Mouse (Mus musculus) kidney, adult 2 months (tissue): ENCODE measurements at regions not wholly inside any gene's neighbourhood (a gene's known extent, or its start where the extent isn't known, plus 50 kb on each side); places are given as distances from the start of the nearest gene placed in this dataset.

Experiments
- DNase-seq: peaks from one replicate; pipeline ENCODE4 v3.0.0; 2021
- H3K27ac ChIP-seq: fragments of 200-500 bp; 2 replicates; pipeline ENCODE4 v1.5.1; 2012; ENCODE audit warnings: low read depth, low read length, control low read depth, inconsistent platforms; ENCODE audit not compliant: insufficient read depth
- H3K27me3 ChIP-seq: fragments of 200-500 bp; replicated peaks from 2 replicates; pipeline ENCODE4 v1.6.1; 2012; ENCODE audit warnings: mild to moderate bottlenecking, moderate library complexity, low read length, inconsistent platforms; ENCODE audit not compliant: control insufficient read depth, insufficient read depth
- H3K36me3 ChIP-seq: fragments of 200-500 bp; 2 replicates; pipeline ENCODE4 v1.6.1; 2012; ENCODE audit warnings: mild to moderate bottlenecking, moderate library complexity, low read length, inconsistent platforms; ENCODE audit not compliant: control insufficient read depth, insufficient read depth
- H3K4me1 ChIP-seq: fragments of 200-500 bp; 2 replicates; pipeline ENCODE4 v1.6.1; 2011; ENCODE audit warnings: low read length; ENCODE audit not compliant: control insufficient read depth, insufficient read depth
- H3K4me3 ChIP-seq: fragments of 200-500 bp; 2 replicates; pipeline ENCODE4 v1.5.1; 2011; ENCODE audit warnings: mild to moderate bottlenecking, low read depth, low read length, control low read depth; ENCODE audit not compliant: insufficient read depth
- CTCF ChIP-seq: fragments of 200-500 bp; conservative IDR thresholded peaks from 2 replicates; pipeline ENCODE4 v1.5.1; 2011; ENCODE audit warnings: low read depth, mild to moderate bottlenecking, control low read depth, low read length, moderate library complexity, mixed read lengths; ENCODE audit not compliant: insufficient read depth, insufficient read length
- POLR2A ChIP-seq: fragments of 200-500 bp; IDR thresholded peaks from one replicate; pipeline ENCODE4 v1.6.1; 2011; ENCODE audit warnings: low read depth, low read length, control low read depth
- WGBS: fragments of 180-500 bp; shearing (Covaris S2); methylation state at CpG from one replicate; pipeline ENCODE4 v1.1.7; 2018; 5-methylcytosine and 5-hydroxymethylcytosine counted together

DNA sequence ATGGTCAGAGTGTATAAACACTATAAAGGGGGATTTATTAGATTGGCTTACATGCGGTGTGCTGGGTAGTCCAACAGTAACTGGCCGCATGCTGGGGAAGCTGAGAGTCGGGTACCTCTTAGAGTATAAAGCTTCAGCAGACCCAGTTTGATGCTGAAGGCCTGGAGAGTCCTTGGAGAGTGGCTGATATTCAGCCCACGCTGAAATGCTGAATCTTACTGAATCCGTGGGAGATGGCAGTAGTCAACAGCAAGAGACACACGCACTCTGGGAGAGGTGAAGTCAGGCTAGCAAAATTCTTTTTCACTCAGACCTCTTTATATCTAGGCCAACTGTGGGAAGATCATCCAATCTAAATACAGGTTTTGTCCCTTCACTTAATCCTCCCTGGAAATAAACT lies 214.1 kb upstream of the Tsc22d2 start:
- WGBS: 87% methylated on average over 6 of the region's 6 CpGs
- TF ChIP-seq POLR2A (no peak), CTCF (no peak)
- no peak overlapping the region for H3K27ac ChIP-seq

DNA sequence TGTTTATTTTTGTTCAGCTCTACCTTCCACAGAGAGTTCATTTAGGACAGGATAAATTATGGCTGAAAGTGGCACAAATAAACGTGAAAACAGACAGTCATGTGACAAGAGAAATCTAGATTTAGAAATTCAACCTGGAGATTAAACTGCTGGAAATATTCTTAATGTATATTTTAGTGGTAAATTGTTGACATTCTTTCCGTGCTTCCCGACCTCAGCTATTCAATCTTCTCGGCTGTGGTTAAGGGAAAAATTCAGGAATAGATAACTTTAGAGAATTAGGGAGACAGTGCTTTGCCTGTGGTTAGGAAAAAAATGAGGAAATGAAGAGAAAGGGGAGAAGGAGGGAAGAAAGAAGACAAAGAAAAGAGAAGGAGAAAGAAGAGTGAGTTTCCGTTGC lies 211.7 kb upstream of the Tsc22d2 start:
- DNase-seq: no peak
- TF ChIP-seq POLR2A (no peak), CTCF (no peak)
- Histone ChIP-seq H3K27me3 (no peaks in the 10 kb centered on the region), H3K4me3 (no peak overlapping the region), H3K36me3 (no peaks in the 10 kb centered on the region), H3K4me1 (no peaks in the 10 kb centered on the region), H3K27ac (0 out of 2 replicates have a peak overlapping the region, but pooled peaks have one; percentile 3)
- 62% methylated on average over 5 of the region's 5 CpGs for WGBS

More for the DNA sequence above, 214.1 kb upstream of the Tsc22d2 start:
- H3K4me1 ChIP-seq: no peaks in the 10 kb centered on the region
- no peak overlapping the region for H3K4me3 ChIP-seq
- H3K36me3 ChIP-seq: no peaks in the 10 kb centered on the region
- H3K27me3 ChIP-seq: no peaks in the 10 kb centered on the region
- no peak for DNase-seq

DNA sequence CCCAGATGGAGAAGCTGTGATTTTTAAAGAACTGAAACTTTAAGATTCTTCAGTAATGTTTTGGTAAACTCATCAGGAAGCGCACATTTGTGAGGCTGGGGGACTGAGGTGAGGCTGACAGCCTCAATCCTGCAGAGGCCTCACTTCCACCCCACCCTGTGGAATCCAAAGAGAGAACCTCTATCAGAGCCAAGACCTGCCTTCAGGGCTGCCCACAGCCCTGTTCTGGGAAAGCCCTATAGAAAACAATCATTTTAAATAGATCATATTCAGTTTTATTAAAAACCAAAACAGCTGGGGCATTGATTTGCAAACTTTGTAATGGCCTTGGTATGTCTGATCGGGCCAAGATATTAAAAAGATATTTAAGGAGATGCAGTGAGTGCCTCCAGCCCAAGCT lies 210.7 kb upstream of the Tsc22d2 start:
- 75% methylated on average over 2 of the region's 2 CpGs for WGBS
- Histone ChIP-seq H3K4me3 (no peak overlapping the region), H3K4me1 (no peaks in the 10 kb centered on the region), H3K27me3 (no peaks in the 10 kb centered on the region), H3K36me3 (no peaks in the 10 kb centered on the region), H3K27ac (no peak overlapping the region)
- TF ChIP-seq CTCF (no peak), POLR2A (no peak)
- DNase-seq: no peak

DNA sequence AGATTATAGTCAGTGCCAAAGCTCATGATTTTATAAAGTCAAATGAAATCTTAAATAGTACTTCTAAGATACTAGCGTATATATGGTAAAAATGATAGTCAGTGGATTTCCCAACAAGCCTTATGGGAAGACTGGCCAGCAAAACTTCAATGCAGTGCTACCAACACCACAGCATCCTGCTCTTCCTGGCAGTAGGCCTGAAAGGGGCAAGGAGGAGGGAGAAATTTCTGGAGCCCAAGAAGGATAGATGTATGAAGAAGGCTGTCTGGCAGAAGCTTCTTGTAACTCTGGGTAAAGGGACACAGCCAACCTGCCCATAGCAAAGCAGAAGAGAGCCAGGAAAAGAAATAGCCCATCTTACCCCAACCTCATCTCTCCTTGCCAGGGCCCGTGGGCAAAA lies 209.0 kb upstream of the Tsc22d2 start:
- no peak overlapping the region for H3K4me3 ChIP-seq
- H3K27me3 ChIP-seq: no peaks in the 10 kb centered on the region
- WGBS: 95% methylated on average over 2 of the region's 2 CpGs
- DNase-seq: no peak
- H3K4me1 ChIP-seq: no peaks in the 10 kb centered on the region
- TF ChIP-seq CTCF (no peak), POLR2A (no peak)
- H3K27ac ChIP-seq: no peak overlapping the region
- no peaks in the 10 kb centered on the region for H3K36me3 ChIP-seq

DNA sequence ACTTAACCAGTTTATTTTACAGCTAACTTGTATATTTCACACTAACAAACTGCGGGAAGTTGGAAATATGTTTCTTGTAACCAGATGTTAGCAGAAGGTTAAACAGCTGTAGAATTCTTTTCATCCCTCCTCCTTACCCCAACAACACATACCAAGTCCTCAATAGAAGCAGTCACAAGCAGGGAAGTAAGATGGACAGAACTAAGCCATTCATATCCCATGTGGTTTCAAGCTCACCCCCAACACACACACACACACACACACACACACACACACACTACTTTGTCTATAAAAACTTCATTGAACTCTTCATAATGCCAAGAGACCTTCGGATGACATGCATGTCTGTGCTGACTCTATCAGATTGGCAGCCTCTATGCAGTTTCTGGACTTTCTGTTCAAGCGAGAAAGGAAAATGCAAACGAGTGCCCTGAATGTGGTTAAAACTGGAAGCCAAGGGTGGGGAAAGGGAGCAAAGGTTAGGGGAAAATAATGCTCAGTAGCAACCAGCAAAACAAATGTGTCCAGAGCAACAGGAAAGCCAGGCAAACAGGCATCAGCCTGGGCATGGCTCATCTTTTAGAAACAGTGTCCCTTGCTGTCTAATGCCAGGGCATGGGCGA lies 207.6 kb upstream of the Tsc22d2 start:
- no peaks in the 10 kb centered on the region for H3K4me1 ChIP-seq
- DNase-seq: peak; percentile 37
- H3K36me3 ChIP-seq: no peaks in the 10 kb centered on the region
- H3K27me3 ChIP-seq: no peaks in the 10 kb centered on the region
- 47% methylated on average over 5 of the region's 5 CpGs for WGBS
- TF ChIP-seq CTCF (no peak), POLR2A (no peak)
- H3K4me3 ChIP-seq: no peak overlapping the region
- no peak overlapping the region for H3K27ac ChIP-seq

DNA sequence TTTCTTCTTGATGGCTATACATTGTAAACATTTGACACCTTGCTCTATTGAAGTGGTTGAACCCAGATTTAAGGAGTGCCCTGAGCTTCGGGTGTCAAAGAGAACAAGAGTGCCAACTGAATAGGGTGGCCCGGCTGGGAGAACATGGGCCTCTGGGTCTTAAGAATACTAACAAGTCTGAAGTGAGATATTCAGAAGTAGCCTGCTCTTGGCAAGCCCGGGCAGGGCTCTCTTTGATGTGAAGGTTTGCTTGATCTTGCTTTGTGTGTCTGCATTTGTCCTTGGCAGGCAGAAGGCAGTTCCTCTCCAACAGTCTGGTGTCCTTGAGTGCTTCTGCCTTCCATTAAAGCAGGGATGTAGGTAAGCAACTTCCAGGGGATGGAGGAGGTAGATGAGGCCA lies 203.5 kb upstream of the Tsc22d2 start:
- WGBS: 52% methylated on average over 3 of the region's 3 CpGs
- Histone ChIP-seq H3K4me1 (no peaks in the 10 kb centered on the region), H3K36me3 (no peaks in the 10 kb centered on the region), H3K27ac (no peak overlapping the region), H3K4me3 (no peak overlapping the region), H3K27me3 (no peaks in the 10 kb centered on the region)
- DNase-seq: no peak
- TF ChIP-seq CTCF (no peak), POLR2A (no peak)

DNA sequence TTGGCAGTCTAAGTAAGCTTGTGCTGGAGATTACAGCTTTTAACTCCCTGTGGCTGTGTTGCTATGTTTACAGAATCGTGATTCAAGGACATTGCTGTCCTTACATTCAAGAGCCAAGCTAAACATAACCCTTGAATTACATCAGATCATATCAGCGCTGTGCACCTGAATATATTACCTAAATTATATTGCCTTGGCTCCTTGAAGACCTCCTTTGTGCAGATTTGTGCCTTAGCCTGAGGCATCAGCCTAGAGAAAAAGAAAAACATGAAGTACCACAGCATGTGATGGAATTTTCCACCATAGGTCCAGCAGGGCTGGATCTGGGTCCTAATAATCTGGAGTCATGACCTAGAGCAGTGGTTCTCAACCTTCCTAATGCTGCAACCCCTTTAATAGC lies 189.8 kb upstream of the Tsc22d2 start:
- Histone ChIP-seq H3K36me3 (no peaks in the 10 kb centered on the region), H3K4me3 (no peak overlapping the region), H3K27me3 (no peaks in the 10 kb centered on the region), H3K27ac (peak overlapping the region; percentile 55; the same call in 1 of the 2 replicates), H3K4me1 (no peaks in the 10 kb centered on the region)
- peak; percentile 59 for DNase-seq
- 72% methylated on average over 2 of the region's 2 CpGs for WGBS
- TF ChIP-seq POLR2A: no peak
